Mouse (Mus musculus) MEL (cell line): ENCODE data around the gene Igf1r. TPM values are rescaled to one million over a fixed set of nuclear protein-coding genes. Genes with fewer than 3 reads are reported as not detected.

Source experiments
- DNase-seq: peaks from one replicate; pipeline ENCODE4 v3.0.0; 2011; ENCODE audit warnings: low read depth, low spot score
- H3K27ac ChIP-seq: 2 replicates; pipeline ENCODE4 v1.5.1; 2012; ENCODE audit warnings: low read depth, mild to moderate bottlenecking, control low read depth, low read length, moderate library complexity; ENCODE audit not compliant: control insufficient read depth
- H3K27me3 ChIP-seq, 2 experiments: fragments of 150-350 bp in 1 of 2; sonication (generic) in 1 of 2; 2 replicates each; pipeline ENCODE4 v1.6.1; 2012; ENCODE audit warnings: low read length in 2 of 2, mild to moderate bottlenecking in 2 of 2, improper control_type of control experiment in 1 of 2, moderate library complexity in 1 of 2; ENCODE audit not compliant: insufficient read depth in 2 of 2, control insufficient read depth in 1 of 2
- H3K36me3 ChIP-seq, 2 experiments: 2 replicates each; pipeline ENCODE4 v1.6.1; 2012 to 2014; ENCODE audit warnings: low read length in 2 of 2, improper control_type of control experiment in 1 of 2, inconsistent platforms in 1 of 2, mild to moderate bottlenecking in 1 of 2; ENCODE audit not compliant: insufficient read depth in 2 of 2, control insufficient read depth in 1 of 2
- H3K4me1 ChIP-seq, 2 experiments: fragments of 150-350 bp in 1 of 2; sonication (generic) in 1 of 2; 2 replicates each; pipeline ENCODE4 v1.6.1; 2012; ENCODE audit warnings: low read length in 2 of 2, improper control_type of control experiment in 1 of 2, mild to moderate bottlenecking in 1 of 2; ENCODE audit not compliant: insufficient read depth in 2 of 2, control insufficient read depth in 1 of 2
- H3K4me3 ChIP-seq, 2 experiments: fragments of 150-350 bp in 1 of 2; sonication (generic) in 1 of 2; 2 replicates each; pipeline ENCODE4 v1.5.1; 2012; ENCODE audit warnings: low read depth in 2 of 2, low read length in 2 of 2, mild to moderate bottlenecking in 2 of 2, moderate library complexity in 2 of 2, control low read depth in 1 of 2, improper control_type of control experiment in 1 of 2; ENCODE audit not compliant: control insufficient read depth in 1 of 2, insufficient read depth in 1 of 2
- H3K79me2 ChIP-seq: 2 replicates; pipeline ENCODE4 v1.6.1; 2012; ENCODE audit warnings: mild to moderate bottlenecking, low read length, moderate library complexity; ENCODE audit not compliant: control insufficient read depth, poor library complexity, insufficient read depth
- H3K9ac ChIP-seq: 2 replicates; pipeline ENCODE4 v1.6.1; 2012; ENCODE audit warnings: low read depth, mild to moderate bottlenecking, control low read depth, low read length, moderate library complexity; ENCODE audit not compliant: control insufficient read depth, poor library complexity, severe bottlenecking
- H3K9me3 ChIP-seq: fragments of 150-350 bp; sonication (generic); replicated peaks from 2 replicates; pipeline ENCODE4 v1.6.1; 2012; ENCODE audit warnings: mild to moderate bottlenecking, low read length, improper control_type of control experiment, moderate library complexity; ENCODE audit not compliant: insufficient read depth
- CHD1 ChIP-seq: IDR thresholded peaks from 2 replicates; pipeline ENCODE4 v1.6.1; 2012; ENCODE audit warnings: low read depth, mild to moderate bottlenecking, inconsistent platforms, low read length, improper control_type of control experiment
- CTCF ChIP-seq, 3 experiments: IDR thresholded peaks in 2 of 3; conservative IDR thresholded peaks in 1 of 3; 2 replicates each; pipeline ENCODE4 v1.5.1; 2011 to 2012; ENCODE audit warnings: low read length in 3 of 3, low read depth in 2 of 3, mild to moderate bottlenecking in 2 of 3, improper control_type of control experiment in 1 of 3, inconsistent platforms in 1 of 3, mixed read lengths in 1 of 3, moderate library complexity in 1 of 3; ENCODE audit not compliant: control insufficient read depth in 1 of 3, insufficient read depth in 1 of 3, poor library complexity in 1 of 3, severe bottlenecking in 1 of 3
- E2F4 ChIP-seq: IDR thresholded peaks from 2 replicates; pipeline ENCODE4 v1.6.1; 2011; ENCODE audit warnings: low read depth, low read length, improper control_type of control experiment, borderline replicate concordance
- EP300 ChIP-seq, 2 experiments: IDR thresholded peaks; 2 replicates each; pipeline ENCODE4 v1.6.1; 2011; ENCODE audit warnings: improper control_type of control experiment in 2 of 2, low read length in 2 of 2, low read depth in 1 of 2, mild to moderate bottlenecking in 1 of 2
- GABPA ChIP-seq: IDR thresholded peaks from 2 replicates; pipeline ENCODE4 v1.6.1; 2012; ENCODE audit warnings: low read depth, mild to moderate bottlenecking, inconsistent platforms, low read length, improper control_type of control experiment, moderate library complexity
- GATA1 ChIP-seq: IDR thresholded peaks from 2 replicates; pipeline ENCODE4 v1.6.1; 2011; ENCODE audit warnings: low read depth, low read length, improper control_type of control experiment
- HCFC1 ChIP-seq: IDR thresholded peaks from 2 replicates; pipeline ENCODE4 v1.6.1; 2012; ENCODE audit warnings: low read depth, mild to moderate bottlenecking, inconsistent platforms, low read length, improper control_type of control experiment, moderate library complexity
- KAT2A ChIP-seq: conservative IDR thresholded peaks from 2 replicates; pipeline ENCODE4 v1.6.1; 2012; ENCODE audit warnings: low read depth, low read length, improper control_type of control experiment, inconsistent platforms
- MAX ChIP-seq: IDR thresholded peaks from 2 replicates; pipeline ENCODE4 v1.6.1; 2011; ENCODE audit warnings: low read length, improper control_type of control experiment
- MEF2A ChIP-seq: IDR thresholded peaks from 2 replicates; pipeline ENCODE4 v1.6.1; 2014; ENCODE audit warnings: low read depth, mild to moderate bottlenecking, inconsistent platforms, low read length, improper control_type of control experiment; ENCODE audit not compliant: poor library complexity, insufficient replicate concordance, severe bottlenecking; ENCODE audit errors: extremely low read depth
- MXI1 ChIP-seq: IDR thresholded peaks from 2 replicates; pipeline ENCODE4 v1.6.1; 2011; ENCODE audit warnings: mild to moderate bottlenecking, low read depth, low read length, improper control_type of control experiment
- POLR2AphosphoS2 ChIP-seq: IDR thresholded peaks from 2 replicates; pipeline ENCODE4 v1.6.1; 2011; ENCODE audit warnings: low read length, improper control_type of control experiment
- RCOR1 ChIP-seq: IDR thresholded peaks from 2 replicates; pipeline ENCODE4 v1.6.1; 2012; ENCODE audit warnings: low read depth, mild to moderate bottlenecking, inconsistent platforms, low read length, improper control_type of control experiment
- SMC3 ChIP-seq: IDR thresholded peaks from 2 replicates; pipeline ENCODE4 v1.6.1; 2011; ENCODE audit warnings: low read depth, low read length, improper control_type of control experiment
- TAL1 ChIP-seq: IDR thresholded peaks from 2 replicates; pipeline ENCODE4 v1.6.1; 2012; ENCODE audit warnings: mild to moderate bottlenecking, inconsistent platforms, low read length, moderate library complexity, mixed read lengths
- TCF12 ChIP-seq: IDR thresholded peaks from 2 replicates; pipeline ENCODE4 v1.6.1; 2014; ENCODE audit warnings: low read depth, mild to moderate bottlenecking, inconsistent platforms, low read length, improper control_type of control experiment, moderate library complexity
- USF1 ChIP-seq: IDR thresholded peaks from 2 replicates; pipeline ENCODE4 v1.6.1; 2014; ENCODE audit warnings: low read depth, mild to moderate bottlenecking, inconsistent platforms, low read length, improper control_type of control experiment, moderate library complexity
- USF2 ChIP-seq, 2 experiments: IDR thresholded peaks; 2 replicates each; pipeline ENCODE4 v1.6.1; 2011 to 2012; ENCODE audit warnings: improper control_type of control experiment in 2 of 2, low read length in 2 of 2, borderline replicate concordance in 1 of 2, inconsistent platforms in 1 of 2, low read depth in 1 of 2, mild to moderate bottlenecking in 1 of 2; ENCODE audit not compliant: insufficient read depth in 1 of 2
- ZNF384 ChIP-seq: IDR thresholded peaks from 2 replicates; pipeline ENCODE4 v1.6.1; 2012; ENCODE audit warnings: low read depth, mild to moderate bottlenecking, inconsistent platforms, low read length, improper control_type of control experiment
- polyA plus RNA-seq, 2 experiments: library from polyadenylated mRNA; stranded (reverse) in 1 of 2; unstranded in 1 of 2; fragments of >175 nt in 1 of 2; fragments of >200 nt in 1 of 2; gene quantifications; 2 replicates each; pipeline versions ENCODE4 v1.2.1 to v1.2.4; 2012; ENCODE audit warnings: low replicate concordance in 2 of 2, low read depth in 1 of 2; ENCODE audit not compliant: insufficient read length in 2 of 2, insufficient read depth in 1 of 2, missing spikeins in 1 of 2
- total RNA-seq: library from RNA; depleted of rRNA; stranded (reverse); fragments of 300-350 nt; gene quantifications from 2 replicates; pipeline ENCODE4 v1.2.3, GENCODE M21; 2012

Igf1r gene
- total and polyA plus RNA-seq, 3 experiments, result 11.8 to 11.9 TPM; not detected in 1

DNA sequence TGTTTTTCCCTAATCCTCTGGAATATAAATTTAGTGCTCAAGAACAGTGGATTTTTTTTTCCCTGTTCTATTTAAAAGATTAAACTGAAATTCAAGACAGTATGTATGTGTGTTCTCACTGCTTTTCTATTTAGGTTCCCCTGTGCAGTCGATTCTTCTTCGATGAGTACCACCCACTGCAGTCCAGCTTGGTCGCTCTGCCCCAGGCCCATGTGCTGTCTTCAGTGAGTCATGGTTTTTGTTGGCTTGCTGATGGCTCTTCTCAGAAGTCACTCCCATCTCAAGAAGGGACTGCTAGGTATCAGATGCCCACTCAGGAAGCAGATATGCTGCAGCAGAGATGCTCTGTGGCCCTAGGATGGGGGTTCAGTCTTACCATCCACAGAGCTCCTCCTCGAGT is 95.9 kb downstream of the Igf1r start:
- H3K36me3 ChIP-seq, result peaks cover 0 to 2% of the 10 kb centered on the region in 2 experiments; a peak in 2 of 4 replicates
- no peak for DNase-seq
- TF ChIP-seq EP300 (IDR thresholded peaks at IDR 0.05; ENCODE audit: low read depth in 1 of 2, low read length in 2 of 2), result no peak
- no peak for TF ChIP-seq E2F4
- no peak for TF ChIP-seq USF2 (IDR thresholded peaks at IDR 0.05; ENCODE audit: borderline replicate concordance in 1 of 2, insufficient read depth in 1 of 2, low read depth in 1 of 2, low read length in 2 of 2)
- no peak for TF ChIP-seq TAL1
- no peak for TF ChIP-seq SMC3
- no peak for TF ChIP-seq KAT2A
- TF ChIP-seq GABPA, result no peak
- no peak for TF ChIP-seq RCOR1
- no peak for TF ChIP-seq MAX
- no peak for TF ChIP-seq POLR2AphosphoS2
- no peak for TF ChIP-seq MEF2A
- TF ChIP-seq MXI1, result no peak
- TF ChIP-seq HCFC1, result no peak
- H3K27ac ChIP-seq, result no peak overlapping the region
- no peak overlapping the region for H3K9ac ChIP-seq
- no peaks in the 10 kb centered on the region for H3K27me3 ChIP-seq
- peaks cover 1% of the 10 kb centered on the region; the same call in 1 of the 2 replicates for H3K79me2 ChIP-seq
- H3K4me1 ChIP-seq, result peaks cover 2 to 5% of the 10 kb centered on the region in 2 experiments; a peak in 1 of 4 replicates
- no peaks in the 10 kb centered on the region for H3K9me3 ChIP-seq
- no peak overlapping the region for H3K4me3 ChIP-seq

DNA sequence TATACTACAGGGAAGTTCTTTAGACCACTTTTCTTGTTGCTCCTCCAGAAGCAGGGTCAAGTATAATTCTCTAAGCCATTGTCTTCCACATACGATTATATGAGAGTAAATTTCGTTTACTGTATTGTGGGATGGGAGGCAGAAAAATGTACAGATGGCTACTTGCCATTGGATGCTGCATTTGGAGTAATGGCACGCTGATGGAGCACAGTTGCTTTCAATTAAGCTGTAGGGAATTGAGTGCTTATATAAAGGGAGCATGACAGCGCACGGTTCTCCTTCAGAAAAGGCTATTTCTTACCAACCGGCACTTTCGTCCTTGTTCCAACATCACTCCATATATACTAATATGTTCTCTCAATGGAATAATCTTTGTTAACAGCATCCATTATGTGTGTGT is 96.4 kb downstream of the Igf1r start:
- Histone ChIP-seq H3K27me3 (no peaks in the 10 kb centered on the region), H3K9me3 (no peaks in the 10 kb centered on the region)
- TF ChIP-seq ZNF384 (no peak), RCOR1 (no peak), USF1 (no peak), TCF12 (no peak), GATA1 (no peak), CHD1 (no peak), CTCF (IDR thresholded peaks at IDR 0.05 in 2 of 3, conservative IDR thresholded peaks at IDR 0.05 in 1 of 3; ENCODE audit: control insufficient read depth in 1 of 3, insufficient read depth in 1 of 3, low read depth in 2 of 3, low read length in 3 of 3, poor library complexity in 1 of 3, severe bottlenecking in 1 of 3) (no peak), GABPA (no peak)

More for the DNA sequence above, 96.4 kb downstream of the Igf1r start:
- Histone ChIP-seq H3K27ac (no peak overlapping the region), H3K9ac (no peak overlapping the region), H3K79me2 (peaks cover 1% of the 10 kb centered on the region; the same call in 1 of the 2 replicates), H3K4me1 (peaks cover 2 to 5% of the 10 kb centered on the region in 2 experiments; a peak in 1 of 4 replicates), H3K4me3 (no peak overlapping the region), H3K36me3 (peaks cover 0 to 2% of the 10 kb centered on the region in 2 experiments; a peak in 2 of 4 replicates)
- no peak for DNase-seq
